Mouse (Mus musculus) small intestine, adult 10 weeks (tissue): Measurements from ENCODE around the gene Trim12a. TPM values are rescaled to one million over a fixed set of nuclear protein-coding genes. Genes with fewer than 3 reads are reported as not detected.

ENCODE experiments used
- polyA plus RNA-seq: library from polyadenylated mRNA; stranded (reverse); fragments of 350-450 nt; fragmentation: Illumina TruSeq; extraction: RNeasy Lipid Tissue Mini Kit (QIAGEN cat#74804); gene quantifications from one replicate; pipeline ENCODE4 v1.2.3, GENCODE M21; 2014; ENCODE audit warnings: low replicate concordance

The Trim12a gene
- polyA plus RNA-seq = 70.7 TPM

DNA sequence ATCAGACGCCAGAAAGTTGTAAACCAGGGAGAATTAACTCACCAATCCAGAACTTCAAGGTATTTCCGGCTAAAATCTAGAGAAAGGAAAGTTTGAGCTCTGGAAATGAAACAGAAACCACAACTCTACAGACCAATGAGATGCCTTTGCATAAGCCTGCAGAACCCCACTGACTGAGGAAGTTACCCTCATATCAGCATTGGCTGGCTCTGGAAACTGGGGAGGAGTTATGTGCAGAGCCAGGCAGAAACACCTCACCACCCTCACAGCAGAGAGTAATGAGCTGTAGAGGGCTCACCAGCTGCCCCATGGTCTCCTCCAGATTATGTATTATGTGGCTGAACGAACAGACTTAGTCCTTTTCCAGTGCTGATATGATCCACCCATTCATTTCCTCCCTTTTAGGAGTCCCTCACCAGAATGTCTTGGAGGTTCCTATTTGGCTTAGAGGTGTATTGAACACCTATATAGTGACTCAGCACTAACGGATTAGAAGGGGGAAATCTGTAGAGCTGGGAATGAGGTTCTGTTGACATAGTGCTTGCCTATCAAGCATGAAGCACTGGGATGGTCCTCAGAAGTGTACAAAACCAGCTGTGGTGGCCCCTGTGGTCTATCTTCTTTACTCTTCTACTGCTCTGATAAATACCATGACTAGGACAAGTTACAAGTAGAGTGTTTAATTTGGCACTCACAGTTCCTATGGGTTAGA is at the start of gene Trim12a:
Gene Trim12a, minus strand, starts transcription at position 98 of the 712 bp plus-strand sequence.

DNA sequence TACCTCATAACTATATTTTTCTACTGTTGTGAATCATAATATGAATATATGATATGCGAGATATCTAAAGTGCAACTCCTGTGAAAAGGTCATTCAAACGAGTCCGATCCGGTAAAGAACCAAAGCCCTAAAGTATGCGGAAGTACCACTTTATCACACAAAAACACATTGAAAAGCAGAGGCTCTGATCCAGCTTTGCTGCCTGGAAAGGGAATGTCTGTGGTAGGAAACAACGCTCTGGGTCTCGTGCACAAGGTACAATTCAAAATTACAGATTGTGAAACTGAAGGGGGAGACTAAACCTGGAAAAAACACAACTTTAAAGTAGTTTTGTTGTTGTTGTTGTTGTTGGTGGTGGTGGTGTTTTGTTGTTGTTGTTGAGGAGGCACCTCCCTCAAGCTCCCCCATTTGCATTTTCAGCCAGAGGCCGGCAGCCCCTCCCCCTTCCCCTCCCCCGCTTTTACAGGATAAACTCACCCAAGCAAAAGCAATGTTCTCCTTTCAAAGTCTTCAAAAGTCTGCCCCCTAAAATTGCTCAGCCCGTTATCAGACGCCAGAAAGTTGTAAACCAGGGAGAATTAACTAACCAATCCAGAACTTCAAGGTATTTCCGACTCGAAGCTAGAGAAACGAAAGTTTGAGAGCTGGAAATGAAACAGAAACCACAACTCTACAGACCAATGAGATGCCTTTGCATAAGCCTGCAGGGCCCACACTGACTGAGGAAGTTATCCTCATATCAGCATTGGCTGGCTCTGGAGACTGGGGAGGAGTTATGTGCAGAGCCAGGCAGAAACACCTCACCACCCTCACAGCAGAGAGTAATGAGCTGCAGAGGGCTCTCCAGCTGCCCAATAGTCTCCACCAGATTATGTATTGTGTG is 37.7 kb upstream of the Trim12a start, which contains the start of gene Trim12c:
Gene Trim12c, minus strand, starts transcription at position 646 of the 883 bp plus-strand sequence.

GRCm38 (mm10) chr7:104329171-104329570 is 13.9 kb upstream of the Trim12a start, which contains the start of gene Trim34b:
Trim34b (plus strand) TSS chr7:104329471.

DNA sequence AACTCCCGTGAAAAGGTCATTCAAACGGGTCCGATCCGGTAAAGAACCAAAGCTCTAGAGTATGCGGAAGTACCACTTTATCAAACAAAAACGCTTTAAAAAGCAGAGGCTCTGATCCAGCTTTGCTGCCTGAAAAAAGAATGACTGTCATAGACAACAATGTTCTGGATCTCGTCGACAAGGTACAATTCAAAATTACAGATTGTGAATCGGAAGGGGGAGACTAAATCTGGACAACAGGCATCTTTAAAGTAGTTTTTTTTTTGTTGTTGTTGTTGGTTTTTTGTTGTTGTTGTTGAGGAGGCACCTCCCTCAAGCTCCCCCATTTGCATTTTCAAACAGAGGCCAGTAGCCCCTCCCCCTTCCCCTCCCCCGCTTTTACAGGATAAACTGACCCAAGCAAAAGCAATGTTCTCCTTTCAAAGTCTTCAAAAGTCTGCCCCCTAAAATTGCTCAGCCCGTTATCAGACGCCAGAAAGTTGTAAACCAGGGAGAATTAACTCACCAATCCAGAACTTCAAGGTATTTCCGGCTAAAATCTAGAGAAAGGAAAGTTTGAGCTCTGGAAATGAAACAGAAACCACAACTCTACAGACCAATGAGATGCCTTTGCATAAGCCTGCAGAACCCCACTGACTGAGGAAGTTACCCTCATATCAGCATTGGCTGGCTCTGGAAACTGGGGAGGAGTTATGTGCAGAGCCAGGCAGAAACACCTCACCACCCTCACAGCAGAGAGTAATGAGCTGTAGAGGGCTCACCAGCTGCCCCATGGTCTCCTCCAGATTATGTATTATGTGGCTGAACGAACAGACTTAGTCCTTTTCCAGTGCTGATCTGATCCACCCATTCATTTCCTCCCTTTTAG is 27.5 kb downstream of the Trim12a start, which contains the start of gene Trim5:
Gene Trim5, minus strand, starts transcription at position 519 of the 868 bp plus-strand sequence.

Other genes starting within 250 kb of the Trim12a start
- not detected for gene Olfr644, start 243.6 kb downstream of the Trim12a start, polyA plus RNA-seq
- gene Olfr645, start 230.0 kb downstream of the Trim12a start, polyA plus RNA-seq = not detected
- not detected for gene Olfr646, start 210.6 kb downstream of the Trim12a start, polyA plus RNA-seq
- gene Ubqln5, start 185.6 kb downstream of the Trim12a start, polyA plus RNA-seq = not detected
- not detected for gene Olfr643, start 178.1 kb downstream of the Trim12a start, polyA plus RNA-seq
- gene Ubqln3, start 172.2 kb downstream of the Trim12a start, polyA plus RNA-seq = not detected
- not detected for gene Ubqlnl, start 164.9 kb downstream of the Trim12a start, polyA plus RNA-seq
- gene Olfm5, start 150.6 kb downstream of the Trim12a start, polyA plus RNA-seq = not detected
- 0.19 TPM for gene Olfr648, start 132.1 kb downstream of the Trim12a start, polyA plus RNA-seq
- gene Olfr649, start 119.5 kb downstream of the Trim12a start, polyA plus RNA-seq = not detected
- gene Trim6, start 96.7 kb downstream of the Trim12a start, polyA plus RNA-seq = 2.7 TPM
- 39.9 TPM for gene Trim34a, start 71.0 kb downstream of the Trim12a start, polyA plus RNA-seq
- gene Trim5, start 27.4 kb downstream of the Trim12a start, polyA plus RNA-seq = 27.1 TPM
- gene Trim34b, start 14.0 kb upstream of the Trim12a start, polyA plus RNA-seq = not detected
- gene Trim12c, start 37.9 kb upstream of the Trim12a start, polyA plus RNA-seq = 86.4 TPM
- 1.3 TPM for gene Trim30b, start 54.4 kb upstream of the Trim12a start, polyA plus RNA-seq
- 1.4 TPM for gene Trim30c, start 85.4 kb upstream of the Trim12a start, polyA plus RNA-seq
- gene Trim30a, start 149.7 kb upstream of the Trim12a start, polyA plus RNA-seq = 56.4 TPM
- 390 TPM for gene Trim30d, start 192.4 kb upstream of the Trim12a start, polyA plus RNA-seq
- not detected for gene Olfr651, start 234.7 kb upstream of the Trim12a start, polyA plus RNA-seq
- gene Olfr652, start 245.4 kb upstream of the Trim12a start, polyA plus RNA-seq = not detected